13 mouse cellular contexts compared by ENCODE assay signal in genomic region chr9:72656940-72657339, GRCm38 (mm10). TPM values are rescaled to one million over a fixed set of nuclear protein-coding genes. Genes with fewer than 3 reads are reported as not detected.
DNase-seq lines count a peak whose midpoint lies in the region; ATAC-seq and TF ChIP-seq lines count a peak whose summit lies in the region.
"Had no signal": no experiment of that assay in that cellular context is flagged by ENCODE, and none has a peak within 500 bp of the region (broad histone marks: within the 10 kb centered on the region; RNA-seq: fewer than 3 reads in every experiment).

No protein-coding gene starts in this region.

- ATAC-seq in lung, embryonic 15.5 days (ENCODE audit: borderline replicate concordance, extremely low read depth, low FRiP score, low TSS enrichment), result no peak
- ATAC-seq in embryonic facial prominence, embryonic 15.5 days (ENCODE audit: insufficient number of reproducible peaks, low FRiP score, low TSS enrichment, low read depth), result no peak
- ATAC-seq: inflammation-experienced regulatory T-cells, adult 6 months had no signal

- no peak overlapping the region for H3K9ac ChIP-seq in heart, adult 2 months (ENCODE audit: low read depth, low read length)
- no peak overlapping the region for H3K9ac ChIP-seq in lung, embryonic 15.5 days
- H3K9ac ChIP-seq in embryonic facial prominence, embryonic 15.5 days, result no peak overlapping the region
- H3K9ac ChIP-seq: forebrain, embryonic 12.5 days had no signal

- H3K4me3 ChIP-seq in heart, adult 2 months, result no peak overlapping the region
- H3K4me3 ChIP-seq in lung, embryonic 15.5 days, result no peak overlapping the region
- no peak overlapping the region for H3K4me3 ChIP-seq in embryonic facial prominence, embryonic 15.5 days (replicated peaks)
- H3K4me3 ChIP-seq: forebrain, embryonic 12.5 days had no signal

- H3K4me2 ChIP-seq in lung, embryonic 15.5 days, result no peak overlapping the region
- no peak overlapping the region for H3K4me2 ChIP-seq in embryonic facial prominence, embryonic 15.5 days (replicated peaks)
- H3K4me2 ChIP-seq: forebrain, embryonic 12.5 days had no signal

- no peak for DNase-seq in heart, adult 2 months
- DNase-seq in heart, adult 8-10 months (ENCODE audit: low spot score), result no peak
- DNase-seq in lung, postnatal 14 days, result no peak
- DNase-seq in lung, postnatal 36 days, result peak; percentile 63
- DNase-seq in gastrocnemius, postnatal 14 days, result no peak
- DNase-seq in urinary bladder, postnatal 10 days (ENCODE audit: low spot score), result no peak
- DNase-seq: adrenal gland, postnatal 25 days; cerebellum, adult 18-20 months; gastrocnemius, postnatal 10 days had no signal

- WGBS in heart, adult 2 months, result 32% methylated on average over 3 of the region's 3 CpGs
- 49% methylated on average over 3 of the region's 3 CpGs for WGBS in lung, embryonic 15.5 days
- WGBS in embryonic facial prominence, embryonic 15.5 days, result 54% methylated on average over 3 of the region's 3 CpGs

- no peaks in the 10 kb centered on the region for H3K9me3 ChIP-seq in lung, embryonic 15.5 days
- no peaks in the 10 kb centered on the region for H3K9me3 ChIP-seq in embryonic facial prominence, embryonic 15.5 days (replicated peaks)
- H3K9me3 ChIP-seq: forebrain, embryonic 12.5 days had no signal

- no peaks in the 10 kb centered on the region for H3K36me3 ChIP-seq in heart, adult 2 months (ENCODE audit: control insufficient read depth, insufficient read depth, low read length)
- H3K36me3 ChIP-seq in lung, embryonic 15.5 days, result no peaks in the 10 kb centered on the region
- H3K36me3 ChIP-seq in embryonic facial prominence, embryonic 15.5 days, result no peaks in the 10 kb centered on the region
- H3K36me3 ChIP-seq: forebrain, embryonic 12.5 days had no signal

- intact Hi-C loops in heart, adult 2 months (cut with DNase I), result no loop called here
- intact Hi-C loops in gastrocnemius, postnatal 14 days (cut with DNase I; ENCODE audit: low total_unique reads), result no loop called here

- TF ChIP-seq CTCF in heart, adult 2 months (IDR thresholded peaks at IDR 0.05), result no peak

- H3K4me1 ChIP-seq in heart, adult 2 months (ENCODE audit: control insufficient read depth, insufficient read depth, low read length), result peaks cover 7% of the 10 kb centered on the region
- H3K4me1 ChIP-seq in lung, embryonic 15.5 days, result peaks cover 39% of the 10 kb centered on the region
- H3K4me1 ChIP-seq in embryonic facial prominence, embryonic 15.5 days, result peaks cover 36% of the 10 kb centered on the region

- H3K27ac ChIP-seq in heart, adult 2 months, result peak overlapping the region; percentile 36; the same call in 1 of the 2 replicates
- peak overlapping the region; percentile 27 for H3K27ac ChIP-seq in lung, embryonic 15.5 days
- H3K27ac ChIP-seq in embryonic facial prominence, embryonic 15.5 days (replicated peaks), result 0 out of 2 replicates have a peak overlapping the region, but pooled peaks have one; percentile 25
- H3K27ac ChIP-seq: forebrain, embryonic 12.5 days had no signal

- H3K79me2 ChIP-seq in heart, adult 2 months (replicated peaks; ENCODE audit: control insufficient read depth, insufficient read depth, low read length), result no peaks in the 10 kb centered on the region

- H3K27me3 ChIP-seq in heart, adult 2 months (ENCODE audit: control insufficient read depth, insufficient read depth, low read length), result no peaks in the 10 kb centered on the region
- no peaks in the 10 kb centered on the region for H3K27me3 ChIP-seq in lung, embryonic 15.5 days
- H3K27me3 ChIP-seq in embryonic facial prominence, embryonic 15.5 days, result no peaks in the 10 kb centered on the region
- H3K27me3 ChIP-seq: forebrain, embryonic 12.5 days had no signal

- no peak for TF ChIP-seq EP300 in heart, adult 2 months (IDR thresholded peaks at IDR 0.05; ENCODE audit: insufficient read depth, low read depth, low read length)

- TF ChIP-seq POLR2A in heart, adult 2 months (IDR thresholded peaks at IDR 0.05; ENCODE audit: insufficient read depth, low read depth, low read length), result no peak

RNA-seq across cellular contexts. Expression of gene Nedd4, which starts 5.2 kb away (rescaled TPM):
- total RNA-seq in heart, adult 2 months (2021), result 100 to 1,000 TPM; 317 to 357 TPM
- polyA plus RNA-seq in heart, adult 2 months (2012; rRNA removed), result 129 and 289 TPM in 2 replicates
- 100 to 1,000 TPM; 344 to 366 (median 354) TPM for total RNA-seq in heart, adult 8-10 months (2022)
- 660 and 677 TPM in 2 replicates for polyA plus RNA-seq in lung, embryonic 15.5 days (2015; fragmentation: Nextera tagmentation; extraction: Ambion mirVana)
- 541 and 546 TPM in 2 replicates for polyA plus RNA-seq in embryonic facial prominence, embryonic 15.5 days (2015; fragmentation: Nextera tagmentation; extraction: Ambion mirVana)
- total RNA-seq in gastrocnemius, postnatal 14 days (2021), result 100 to 1,000 TPM; 388 to 415 TPM
